Mouse (Mus musculus) lung, embryonic 15.5 days (tissue): ENCODE results near the gene Gstp1. TPM values are rescaled to one million over a fixed set of nuclear protein-coding genes. Genes with fewer than 3 reads are reported as not detected.
"Not testable (repeated sequence)": the region's sequence is repeated elsewhere in the genome, so short reads cannot be mapped to it uniquely, and the experiment has no call there.

Experiments
- ATAC-seq: fragments of 200-750 bp; cut with Nextera tagmentation; 2 replicates; pipeline ENCODE4 v1.8.0; 2017; ENCODE audit warnings: moderate number of reproducible peaks, borderline replicate concordance; ENCODE audit not compliant: low FRiP score, low TSS enrichment; ENCODE audit errors: extremely low read depth
- H3K27ac ChIP-seq: fragments of 300-500 bp; sonication (generic); 2 replicates; pipeline ENCODE4 v1.5.1; 2015; ENCODE audit warnings: moderate library complexity, mild to moderate bottlenecking, inconsistent platforms
- H3K27me3 ChIP-seq: fragments of 300-500 bp; sonication (generic); 2 replicates; pipeline ENCODE4 v1.6.1; 2015; ENCODE audit warnings: inconsistent platforms
- H3K36me3 ChIP-seq: fragments of 300-500 bp; sonication (generic); 2 replicates; pipeline ENCODE4 v1.6.1; 2015; ENCODE audit warnings: inconsistent platforms
- H3K4me1 ChIP-seq: fragments of 300-500 bp; sonication (generic); 2 replicates; pipeline ENCODE4 v1.6.1; 2015; ENCODE audit warnings: inconsistent platforms
- H3K4me2 ChIP-seq: fragments of 300-500 bp; sonication (generic); 2 replicates; pipeline ENCODE4 v1.6.1; 2015; ENCODE audit warnings: inconsistent platforms, mild to moderate bottlenecking, moderate library complexity
- H3K4me3 ChIP-seq: fragments of 300-500 bp; sonication (generic); 2 replicates; pipeline ENCODE4 v1.5.1; 2015; ENCODE audit warnings: mild to moderate bottlenecking, inconsistent platforms
- H3K9ac ChIP-seq: fragments of 300-500 bp; sonication (generic); 2 replicates; pipeline ENCODE4 v1.6.1; 2015; ENCODE audit warnings: inconsistent platforms
- H3K9me3 ChIP-seq: fragments of 300-500 bp; sonication (generic); 2 replicates; pipeline ENCODE4 v1.6.1; 2016; ENCODE audit warnings: inconsistent platforms
- WGBS: fragments of 180-500 bp; shearing (Covaris S2); methylation state at CpG from one replicate; pipeline ENCODE4 v1.1.7; 2015; 5-methylcytosine and 5-hydroxymethylcytosine counted together
- polyA plus RNA-seq: library from polyadenylated mRNA; unstranded; fragments of >200 nt; fragmentation: Nextera tagmentation; extraction: Ambion mirVana; gene quantifications from 2 replicates; pipeline ENCODE4 v1.2.1, GENCODE M21; 2015

Gene Gstp1
- polyA plus RNA-seq, 1 experiment from 2014 or later, result 470 TPM

- WGBS, result 52% methylated on average over 10 of the region's 10 CpGs
- no peaks in the 10 kb centered on the region for H3K4me1 ChIP-seq
- no peak for ATAC-seq
Measured at GRCm38 (mm10) chr19:4051741-4052515, 14.1 kb upstream of the Gstp1 start.

DNA sequence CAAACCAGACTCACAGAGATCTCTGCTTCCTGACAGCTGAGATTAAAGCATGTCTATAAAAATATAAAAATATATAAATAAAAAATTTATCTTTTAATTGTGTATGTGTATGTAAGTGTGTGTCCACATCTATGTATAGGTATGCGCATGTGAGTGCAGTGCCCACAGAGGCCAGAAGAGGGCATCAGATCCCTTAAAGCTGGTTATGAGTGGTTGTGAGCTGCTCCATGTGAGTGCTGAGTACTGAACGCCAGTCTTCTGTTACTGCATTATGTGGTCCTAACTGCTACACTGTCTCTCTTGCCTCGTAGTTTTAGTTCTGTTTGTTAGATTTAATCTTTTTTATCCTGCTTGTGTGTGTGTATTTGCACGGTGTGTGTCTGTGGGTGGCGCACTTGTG, 13.2 kb upstream of the Gstp1 start:
- Histone ChIP-seq H3K9me3 (no peaks in the 10 kb centered on the region), H3K27me3 (no peaks in the 10 kb centered on the region; the same call in 1 of the 2 replicates), H3K4me1 (peaks cover 4% of the 10 kb centered on the region), H3K4me3 (no peak overlapping the region), H3K27ac (no peak overlapping the region), H3K4me2 (no peak overlapping the region), H3K9ac (no peak overlapping the region), H3K36me3 (no peaks in the 10 kb centered on the region)
- ATAC-seq, result no peak
- WGBS, result 92% methylated on average over 5 of the region's 5 CpGs

More at GRCm38 (mm10) chr19:4051741-4052515, 14.1 kb upstream of the Gstp1 start:
- Histone ChIP-seq H3K9ac (no peak overlapping the region), H3K4me3 (no peak overlapping the region), H3K9me3 (no peaks in the 10 kb centered on the region), H3K4me2 (no peak overlapping the region), H3K36me3 (no peaks in the 10 kb centered on the region), H3K27me3 (no peaks in the 10 kb centered on the region; the same call in 1 of the 2 replicates), H3K27ac (no peak overlapping the region)

DNA sequence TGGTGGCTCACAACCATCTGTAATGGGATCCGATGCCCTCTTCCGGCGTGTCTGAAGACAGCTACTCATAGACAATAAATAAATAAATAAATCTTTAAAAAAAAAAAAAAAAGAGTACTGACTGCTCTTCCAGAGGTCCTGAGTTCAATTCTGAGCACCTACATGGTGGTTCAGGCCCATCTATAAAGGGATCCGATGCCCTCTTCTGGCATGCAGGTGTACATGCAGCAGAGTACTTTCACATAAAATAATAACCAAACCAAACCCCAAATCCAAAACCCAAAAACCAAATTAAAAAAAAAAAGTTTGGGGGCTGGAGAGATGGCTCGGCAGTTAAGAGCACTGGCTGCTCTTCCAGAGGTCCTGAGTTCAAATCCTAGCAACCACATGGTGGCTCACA, 11.3 kb upstream of the Gstp1 start:
- not testable (repeated sequence) for H3K9ac ChIP-seq, H3K27ac ChIP-seq, H3K27me3 ChIP-seq, H3K36me3 ChIP-seq, H3K9me3 ChIP-seq, ATAC-seq, H3K4me3 ChIP-seq, H3K4me2 ChIP-seq, H3K4me1 ChIP-seq
- WGBS, result 73% methylated on average over 5 of the region's 5 CpGs

GRCm38 (mm10) chr19:4047859-4048258, 10.1 kb upstream of the Gstp1 start:
- Histone ChIP-seq H3K36me3 (no peaks in the 10 kb centered on the region), H3K4me2 (no peak overlapping the region), H3K27me3 (no peaks in the 10 kb centered on the region), H3K9me3 (no peaks in the 10 kb centered on the region), H3K27ac (no peak overlapping the region), H3K4me1 (peaks cover 10% of the 10 kb centered on the region), H3K9ac (no peak overlapping the region), H3K4me3 (no peak overlapping the region)
- no peak for ATAC-seq
- WGBS, result 13% methylated on average over 4 of the region's 4 CpGs

DNA sequence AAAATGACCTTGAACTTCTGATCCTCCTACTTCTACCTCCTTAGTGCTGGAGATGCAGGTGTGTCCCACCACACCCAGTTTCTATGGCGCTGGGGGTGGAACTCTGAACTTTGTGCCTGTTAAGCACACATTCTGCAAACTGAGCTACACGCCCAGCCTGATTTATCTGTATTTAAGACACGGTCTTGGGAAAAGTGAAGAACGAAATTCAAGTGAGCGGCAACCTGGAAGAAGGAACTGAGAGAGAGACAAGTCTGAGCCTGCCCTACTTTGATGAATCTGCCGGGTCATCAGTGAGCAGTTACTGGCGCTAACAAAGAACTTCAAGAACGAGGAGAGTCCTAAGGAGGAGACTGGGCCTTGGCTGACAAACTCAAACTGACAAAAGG, 9.1 kb upstream of the Gstp1 start:
- Histone ChIP-seq H3K4me1 (peaks cover 10% of the 10 kb centered on the region), H3K4me2 (no peak overlapping the region), H3K4me3 (no peak overlapping the region), H3K9me3 (no peaks in the 10 kb centered on the region), H3K9ac (no peak overlapping the region), H3K36me3 (no peaks in the 10 kb centered on the region), H3K27me3 (no peaks in the 10 kb centered on the region), H3K27ac (no peak overlapping the region)
- no peak for ATAC-seq
- 68% methylated on average over 8 of the region's 8 CpGs for WGBS

GRCm38 (mm10) chr19:4045966-4046865, 8.4 kb upstream of the Gstp1 start, which contains the start of gene Gstp2:
Gstp2 (minus strand) TSS chr19:4046023.
- Histone ChIP-seq H3K4me3 (no peak within 1 kb of the TSS), H3K27ac (peak within 1 kb of the TSS; percentile 53), H3K27me3 (no peaks in the 10 kb centered on the region), H3K36me3 (no peaks in the 10 kb centered on the region), H3K9ac (no peak within 1 kb of the TSS), H3K4me2 (peak within 1 kb of the TSS; percentile 43), H3K9me3 (no peaks in the 10 kb centered on the region), H3K4me1 (peaks cover 10% of the 10 kb centered on the region)
- 23% methylated on average over 16 of the region's 16 CpGs for WGBS
- ATAC-seq, result peak; percentile 53; the same call in 1 of the 2 replicates

DNA sequence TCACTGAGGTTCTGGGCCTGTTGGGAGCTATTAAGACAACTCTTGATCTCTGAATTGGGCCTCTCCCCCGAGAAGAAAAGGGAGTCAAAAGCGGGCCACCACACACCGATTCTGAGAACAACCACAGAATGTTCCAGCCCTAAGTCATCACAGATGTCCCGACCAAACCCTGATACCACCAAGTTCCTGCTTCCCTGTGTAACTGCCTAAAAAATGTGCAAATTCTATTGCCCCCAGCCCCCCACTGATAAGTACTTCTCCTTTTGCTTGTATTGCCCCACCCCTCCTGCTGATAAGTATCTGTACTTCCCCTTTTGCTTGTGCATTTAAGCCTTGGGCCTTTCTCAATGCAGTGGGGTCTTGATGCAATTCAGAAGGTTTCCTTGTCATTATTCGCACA, 6.3 kb upstream of the Gstp1 start:
- 80% methylated on average over 5 of the region's 5 CpGs for WGBS
- not testable (repeated sequence) for H3K27ac ChIP-seq, H3K36me3 ChIP-seq, H3K9ac ChIP-seq, H3K4me1 ChIP-seq, ATAC-seq, H3K4me3 ChIP-seq, H3K27me3 ChIP-seq, H3K9me3 ChIP-seq, H3K4me2 ChIP-seq

- Histone ChIP-seq H3K4me2 (no peak overlapping the region), H3K27me3 (no peaks in the 10 kb centered on the region), H3K27ac (no peak overlapping the region), H3K9ac (no peak overlapping the region), H3K4me3 (no peak overlapping the region), H3K36me3 (no peaks in the 10 kb centered on the region), H3K4me1 (peaks cover 10% of the 10 kb centered on the region), H3K9me3 (no peaks in the 10 kb centered on the region)
- WGBS, result 62% methylated on average over 14 of the region's 14 CpGs
- ATAC-seq, result no peak
Measured at GRCm38 (mm10) chr19:4042124-4042523, 4.3 kb upstream of the Gstp1 start.

GRCm38 (mm10) chr19:4041500-4041899, 3.7 kb upstream of the Gstp1 start:
- not testable (repeated sequence) for H3K27me3 ChIP-seq, H3K36me3 ChIP-seq, H3K4me2 ChIP-seq, ATAC-seq, H3K9me3 ChIP-seq, H3K9ac ChIP-seq, H3K27ac ChIP-seq, H3K4me3 ChIP-seq
- WGBS, result 84% methylated on average over 3 of the region's 4 CpGs
- peaks cover 12% of the 10 kb centered on the region for H3K4me1 ChIP-seq

GRCm38 (mm10) chr19:4040941-4041340, 3.2 kb upstream of the Gstp1 start:
- not testable (repeated sequence) for H3K4me2 ChIP-seq, H3K27me3 ChIP-seq, H3K9me3 ChIP-seq, H3K27ac ChIP-seq, ATAC-seq, H3K4me3 ChIP-seq, H3K4me1 ChIP-seq, H3K9ac ChIP-seq, H3K36me3 ChIP-seq
- WGBS, result 77% methylated on average over 5 of the region's 5 CpGs

DNA sequence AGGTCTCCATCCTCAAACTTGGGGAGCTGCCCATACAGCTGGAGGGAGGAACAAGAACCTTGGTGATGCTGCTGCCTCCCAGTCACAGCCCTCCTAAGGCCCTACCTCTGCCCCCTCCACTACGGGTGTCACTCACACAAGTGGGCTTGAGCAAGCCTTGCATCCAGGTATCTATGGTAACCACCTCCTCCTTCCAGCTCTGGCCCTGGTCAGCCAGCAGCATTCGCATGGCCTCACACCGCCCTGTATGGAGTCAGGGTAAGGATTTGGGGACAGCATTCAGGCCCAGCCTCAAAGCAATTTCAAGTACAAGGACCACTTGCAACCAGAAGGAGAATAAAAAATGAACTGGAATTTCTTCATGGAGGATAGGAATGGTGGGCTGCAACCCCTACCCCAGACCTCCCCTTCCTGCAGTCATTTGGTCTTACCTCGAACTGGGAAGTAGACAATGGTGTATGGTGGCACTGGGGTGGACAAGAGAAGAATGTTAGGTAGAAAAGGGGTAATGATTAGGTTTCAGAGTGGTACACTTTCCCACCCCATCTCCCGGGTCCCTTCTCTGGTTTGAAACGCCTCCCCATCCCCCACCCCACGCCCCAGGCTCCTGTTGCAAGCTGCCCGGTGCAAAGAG, 514 bp downstream of the Gstp1 start:
- not testable (repeated sequence) for H3K27me3 ChIP-seq, H3K4me1 ChIP-seq, H3K36me3 ChIP-seq, H3K9me3 ChIP-seq
- WGBS, result 23% methylated on average over 7 of the region's 8 CpGs
- peak; percentile 56 for ATAC-seq
- peak overlapping the region; percentile 63 for H3K4me3 ChIP-seq
- H3K9ac ChIP-seq, result peak overlapping the region; percentile 59
- H3K4me2 ChIP-seq, result peak overlapping the region; percentile 74
- H3K27ac ChIP-seq, result peak overlapping the region; percentile 77
